Mouse (Mus musculus): ENCODE results near the gene Prg3. TPM values are rescaled to one million over a fixed set of nuclear protein-coding genes. Genes with fewer than 3 reads are reported as not detected.
A peak's percentile ranks its signal among the peaks of the same experiment; 100 is the strongest.

Gene Prg3
- total RNA-seq, 2 experiments from 2014 or later, result not detected

DNA sequence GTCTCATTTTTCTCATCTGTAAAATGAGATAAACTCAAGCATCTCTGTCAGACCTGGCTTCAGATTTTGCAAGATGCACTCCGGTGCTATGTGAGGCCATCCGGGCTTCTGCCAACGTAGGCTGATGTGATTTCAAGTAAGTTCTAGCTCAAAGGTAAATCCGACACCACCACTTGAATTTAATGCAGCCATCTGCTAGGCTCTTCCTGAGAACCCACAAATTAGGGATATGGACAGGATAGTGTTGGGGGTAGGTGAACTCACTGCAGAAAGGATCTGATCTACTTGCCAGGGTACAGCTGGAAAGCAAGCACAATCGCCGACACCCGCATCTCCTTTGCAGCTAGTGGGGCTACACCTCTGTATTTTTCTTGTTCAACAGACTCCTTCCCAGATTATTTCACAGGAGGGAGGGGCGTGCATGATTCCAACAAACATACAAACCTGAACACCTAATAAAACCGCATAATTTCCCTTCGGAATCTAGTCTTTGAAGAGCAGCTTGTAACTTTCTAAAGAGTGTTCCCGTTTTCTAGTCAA lies 48.6 kb downstream of the Prg3 start:
- Histone ChIP-seq H3K4me3 (peak overlapping the region; percentile 85), H3K27ac (peak overlapping the region; percentile 96)
- no peak for TF ChIP-seq CTCF (conservative IDR thresholded peaks at IDR 0.05)
- no peak for DNase-seq (ENCODE audit: low spot score in 2 of 2)

- peak; percentile 37 for TF ChIP-seq CTCF (conservative IDR thresholded peaks at IDR 0.05)
- DNase-seq (ENCODE audit: low spot score in 2 of 2), result peak; percentile 90 to 94
- Histone ChIP-seq H3K27ac (peak within 1 kb of the TSS; percentile 96), H3K4me3 (peak within 1 kb of the TSS; percentile 85)
These were observed 49.3 kb downstream of the Prg3 start, which contains the start of the genes Ssrp1 and P2rx3 for GRCm38 (mm10) chr2:85037047-85038026. TSS of gene Ssrp1 (plus strand) at chr2:85037234. TSS of gene P2rx3 (minus strand) at chr2:85037462.

DNA sequence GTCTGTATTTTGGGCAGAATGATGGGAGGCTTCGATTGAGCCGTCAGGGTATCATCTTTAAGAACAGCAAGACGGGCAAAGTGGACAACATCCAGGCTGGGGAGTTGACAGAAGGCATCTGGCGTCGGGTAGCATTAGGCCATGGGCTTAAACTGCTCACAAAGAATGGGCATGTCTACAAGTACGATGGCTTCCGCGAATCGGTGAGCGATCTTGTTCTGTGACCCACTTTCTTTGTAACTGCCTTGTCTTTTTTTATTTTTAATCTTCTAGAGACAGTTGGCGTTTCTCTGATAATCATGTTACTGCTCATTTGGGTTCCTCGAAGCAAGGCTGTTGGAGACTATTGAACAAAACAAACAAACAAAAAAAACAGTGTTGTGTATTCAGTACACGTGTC lies 50.3 kb downstream of the Prg3 start:
- peak overlapping the region; percentile 96; the same call in 1 of the 2 replicates for H3K27ac ChIP-seq
- no peak for DNase-seq (ENCODE audit: low spot score in 2 of 2)
- H3K4me3 ChIP-seq, result peak overlapping the region; percentile 85
- TF ChIP-seq CTCF (conservative IDR thresholded peaks at IDR 0.05), result no peak

Other genes with a start within 250 kb of the Prg3 start
- gene Gm19426, start 244.6 kb upstream of the Prg3 start, total RNA-seq (2021), result 1 to 10 TPM; 1.6 to 2.5 TPM
- gene Serping1, start 212.8 kb upstream of the Prg3 start, total RNA-seq (2021), result 1 to 10 TPM; 7.4 to 8.4 TPM
- gene Ube2l6, start 189.4 kb upstream of the Prg3 start, total RNA-seq (2021), result 1 to 10 TPM; 6.0 to 6.1 TPM
- not detected for gene Smtnl1, start 165.6 kb upstream of the Prg3 start, total RNA-seq (2021)
- gene Timm10, start 161.2 kb upstream of the Prg3 start, total RNA-seq (2021), result 10 to 100 TPM; 48.7 to 57.5 TPM
- gene Slc43a1, start 149.4 kb upstream of the Prg3 start, total RNA-seq (2021), result under 1 TPM; 0.27 to 0.79 TPM
- 10 to 100 TPM; 85.9 to 88.8 TPM for gene Rtn4rl2, start 101.5 kb upstream of the Prg3 start, total RNA-seq (2021)
- under 1 TPM; 0.61 to 0.84 TPM for gene Slc43a3, start 51.6 kb upstream of the Prg3 start, total RNA-seq (2021)
- not detected for gene Prg2, start 7.8 kb upstream of the Prg3 start, total RNA-seq (2021)
- gene Ssrp1, start 49.0 kb downstream of the Prg3 start, total RNA-seq (2021), result 100 to 1,000 TPM; 125 to 132 TPM
- gene P2rx3, start 49.2 kb downstream of the Prg3 start, total RNA-seq (2021), result 1 to 10 TPM; 2.3 to 2.4 TPM
- gene Tnks1bp1, start 59.8 kb downstream of the Prg3 start, total RNA-seq (2021), result 100 to 1,000 TPM; 166 to 182 TPM
- 1 to 10 TPM in 1 of 2 experiments, under 1 TPM in 1; 0.42 to 1.0 TPM for gene Aplnr, start 148.0 kb downstream of the Prg3 start, total RNA-seq (2021)
- 10 to 100 TPM; 13.3 to 13.7 TPM for gene Lrrc55, start 209.0 kb downstream of the Prg3 start, total RNA-seq (2021)